Mouse (Mus musculus) hindbrain, embryonic 14.5 days (tissue): ENCODE measurements around the gene Akap8. TPM values are rescaled to one million over a fixed set of nuclear protein-coding genes. Genes with fewer than 3 reads are reported as not detected.

Experiments
- ATAC-seq: fragments of 200-750 bp; cut with Nextera tagmentation; 2 replicates; pipeline ENCODE4 v1.8.0; 2017; ENCODE audit warnings: moderate number of reproducible peaks, mild to moderate bottlenecking, moderate TSS enrichment, moderate library complexity; ENCODE audit not compliant: low FRiP score
- DNase-seq: peaks from one replicate; pipeline ENCODE4 v3.0.0-alpha.2; 2015; ENCODE audit warnings: low spot score
- H3K27ac ChIP-seq: fragments of 300-500 bp; sonication (generic); 2 replicates; pipeline ENCODE4 v1.5.1; 2014; ENCODE audit warnings: mild to moderate bottlenecking, moderate library complexity
- H3K27me3 ChIP-seq: fragments of 300-500 bp; sonication (generic); 2 replicates; pipeline ENCODE4 v1.6.1; 2014; ENCODE audit warnings: mild to moderate bottlenecking, low read length, mixed read lengths; ENCODE audit not compliant: control insufficient read depth, insufficient read depth
- H3K36me3 ChIP-seq: fragments of 300-500 bp; sonication (generic); replicated peaks from 2 replicates; pipeline ENCODE4 v1.6.1; 2014; ENCODE audit not compliant: control insufficient read depth, insufficient read depth
- H3K4me1 ChIP-seq: fragments of 300-500 bp; sonication (generic); replicated peaks from 2 replicates; pipeline ENCODE4 v1.6.1; 2014; ENCODE audit warnings: antibody characterized with exemption, low read length, mixed read lengths; ENCODE audit not compliant: control insufficient read depth, insufficient read depth
- H3K4me2 ChIP-seq: fragments of 300-500 bp; sonication (generic); replicated peaks from 2 replicates; pipeline ENCODE4 v1.6.1; 2014; ENCODE audit warnings: mild to moderate bottlenecking, moderate library complexity
- H3K4me3 ChIP-seq: fragments of 300-500 bp; sonication (generic); replicated peaks from 2 replicates; pipeline ENCODE4 v1.5.1; 2014; ENCODE audit warnings: mild to moderate bottlenecking, low read length
- H3K9ac ChIP-seq: fragments of 300-500 bp; sonication (generic); 2 replicates; pipeline ENCODE4 v1.6.1; 2014
- H3K9me3 ChIP-seq: fragments of 300-500 bp; sonication (generic); 2 replicates; pipeline ENCODE4 v1.6.1; 2016; ENCODE audit warnings: low read length; ENCODE audit not compliant: control insufficient read depth
- WGBS: fragments of 180-500 bp; shearing (Covaris S2); extraction: QIAGEN DNeasy Blood & Tissue Kit; methylation state at CpG from one replicate; pipeline ENCODE4 v1.1.7; 2014; 5-methylcytosine and 5-hydroxymethylcytosine counted together
- polyA plus RNA-seq: library from polyadenylated mRNA; unstranded; fragments of >200 nt; fragmentation: Nextera tagmentation; extraction: Ambion mirVana; gene quantifications from 2 replicates; pipeline ENCODE4 v1.2.1, GENCODE M21; 2014

The Akap8 gene
- polyA plus RNA-seq, 1 experiment from 2014 or later = 46.2 TPM

DNA sequence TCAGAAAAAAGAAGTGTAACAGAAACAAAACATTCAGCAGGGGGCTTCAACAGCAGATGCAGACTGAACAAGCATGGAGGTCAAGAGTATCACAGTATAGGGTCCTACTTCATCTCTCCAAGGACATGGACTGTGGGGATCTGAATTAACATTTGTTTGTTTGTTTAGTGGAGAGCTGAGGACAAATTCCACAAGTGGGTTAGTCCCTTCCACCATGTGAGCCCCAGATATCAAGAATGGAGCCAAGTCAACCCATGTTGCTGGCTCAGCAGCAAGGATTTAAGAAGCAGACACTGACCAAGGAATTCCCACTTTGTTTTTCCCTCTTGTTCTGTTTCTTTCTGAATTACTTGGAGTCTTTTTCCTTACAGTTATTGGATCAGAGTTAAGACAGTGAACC lies 6.5 kb upstream of the Akap8 start:
- Histone ChIP-seq H3K9ac (no peak overlapping the region), H3K36me3 (peaks cover 72% of the 10 kb centered on the region), H3K4me2 (no peak overlapping the region), H3K4me1 (0 out of 2 replicates have a peak, but pooled peaks cover under 1% of the 10 kb centered on the region), H3K27me3 (no peaks in the 10 kb centered on the region), H3K27ac (no peak overlapping the region), H3K9me3 (no peaks in the 10 kb centered on the region), H3K4me3 (no peak overlapping the region)
- no peak for DNase-seq
- no peak for ATAC-seq

- Histone ChIP-seq H3K36me3 (peaks cover 31% of the 10 kb centered on the region), H3K4me1 (peaks cover 20% of the 10 kb centered on the region), H3K9ac (0 out of 2 replicates have a peak overlapping the region, but pooled peaks have one; percentile 81), H3K9me3 (no peaks in the 10 kb centered on the region), H3K4me3 (no peak overlapping the region), H3K4me2 (no peak overlapping the region), H3K27ac (no peak overlapping the region), H3K27me3 (no peaks in the 10 kb centered on the region)
- DNase-seq (no peak), ATAC-seq (no peak)
- WGBS = 94% methylated on average over 1 of the region's 1 CpGs
Observed at GRCm38 (mm10) chr17:32322809-32323208, 1.8 kb upstream of the Akap8 start.

DNA sequence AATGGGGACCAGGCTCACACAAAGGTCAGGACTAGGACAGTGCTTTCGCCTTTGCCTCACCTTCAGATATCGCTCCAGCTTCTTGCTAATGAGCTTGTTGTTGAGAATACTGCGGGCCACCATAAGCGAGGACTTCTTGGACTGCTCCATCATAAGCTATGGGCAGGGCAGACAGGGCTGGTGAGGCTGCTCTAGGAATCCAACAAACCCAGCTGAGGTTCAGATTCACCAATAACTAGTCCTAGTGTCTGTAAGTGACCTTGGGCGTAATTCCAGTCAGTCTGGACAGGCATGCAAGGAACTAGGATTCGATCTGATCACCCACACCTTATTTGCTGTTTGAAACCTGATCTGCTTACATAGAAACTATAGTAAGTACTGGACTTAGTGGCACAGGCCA lies 798 bp upstream of the Akap8 start:
- WGBS = 28% methylated on average over 6 of the region's 6 CpGs
- Histone ChIP-seq H3K36me3 (peaks cover 35% of the 10 kb centered on the region), H3K27ac (peak overlapping the region; percentile 83), H3K4me2 (peak overlapping the region; percentile 83), H3K9me3 (no peaks in the 10 kb centered on the region), H3K4me1 (peaks cover 20% of the 10 kb centered on the region), H3K9ac (peak overlapping the region; percentile 81), H3K4me3 (peak overlapping the region; percentile 70), H3K27me3 (no peaks in the 10 kb centered on the region)
- no peak for ATAC-seq
- no peak for DNase-seq

DNA sequence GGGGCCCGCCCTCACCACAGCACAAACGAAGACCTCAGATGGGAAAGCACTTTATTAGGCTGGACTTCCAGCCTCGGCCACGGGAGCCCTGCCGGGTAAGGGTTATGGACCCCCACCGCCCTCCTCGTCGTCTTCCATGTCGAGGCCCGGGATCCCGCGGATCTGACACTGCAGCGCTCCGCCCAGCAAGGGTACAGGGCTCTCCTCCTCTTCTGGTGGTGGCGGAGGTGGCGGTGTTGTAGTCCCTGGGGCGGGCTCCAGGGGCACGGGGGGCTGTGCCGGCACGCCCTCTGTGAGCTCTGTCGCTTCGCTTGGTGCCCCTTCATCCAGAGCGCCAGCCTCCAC lies 324 bp upstream of the Akap8 start:
- peak overlapping the region; percentile 83 for H3K4me2 ChIP-seq
- peak overlapping the region; percentile 83 for H3K27ac ChIP-seq
- under 1% methylated on average over 23 of the region's 23 CpGs for WGBS
- H3K4me1 ChIP-seq = peaks cover 20% of the 10 kb centered on the region
- peaks cover 40% of the 10 kb centered on the region for H3K36me3 ChIP-seq
- peak; percentile 65 for ATAC-seq
- DNase-seq = no peak
- H3K9ac ChIP-seq = peak overlapping the region; percentile 81
- H3K9me3 ChIP-seq = no peaks in the 10 kb centered on the region
- H3K4me3 ChIP-seq = peak overlapping the region; percentile 70
- H3K27me3 ChIP-seq = no peaks in the 10 kb centered on the region

- peak overlapping the region; percentile 94 for H3K4me2 ChIP-seq
- H3K4me3 ChIP-seq = peak overlapping the region; percentile 70
- H3K27ac ChIP-seq = peak overlapping the region; percentile 96
- peak overlapping the region; percentile 85 for H3K9ac ChIP-seq
- ATAC-seq (no peak), DNase-seq (no peak)
- no peaks in the 10 kb centered on the region for H3K27me3 ChIP-seq
- H3K36me3 ChIP-seq = peaks cover 44% of the 10 kb centered on the region
- H3K9me3 ChIP-seq = no peaks in the 10 kb centered on the region
- peaks cover 20% of the 10 kb centered on the region for H3K4me1 ChIP-seq
- under 1% methylated on average over 7 of the region's 7 CpGs for WGBS
Observed at GRCm38 (mm10) chr17:32319950-32320349, 1.1 kb downstream of the Akap8 start.

DNA sequence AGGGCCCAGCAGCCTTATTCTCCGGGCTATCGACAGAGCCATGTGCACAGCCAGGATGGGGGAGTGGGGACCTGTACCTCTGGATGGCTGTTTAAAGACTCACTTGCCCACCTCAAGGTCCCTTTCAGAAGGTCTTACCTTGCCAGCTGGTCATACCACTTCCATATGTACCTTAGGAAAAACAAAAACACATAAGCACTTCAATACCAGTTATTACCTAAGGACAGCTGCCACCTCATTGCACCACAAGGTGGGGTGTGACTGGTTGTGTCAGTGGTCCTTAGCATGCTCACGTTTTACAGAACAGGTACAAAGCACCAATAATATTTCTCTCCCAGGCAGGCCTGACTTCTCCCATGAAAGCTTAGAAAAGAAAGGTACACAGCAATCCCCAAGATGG lies 3.3 kb downstream of the Akap8 start:
- H3K27ac ChIP-seq = no peak overlapping the region
- WGBS = 93% methylated on average over 3 of the region's 3 CpGs
- no peak for ATAC-seq
- no peaks in the 10 kb centered on the region for H3K27me3 ChIP-seq
- H3K36me3 ChIP-seq = peaks cover 55% of the 10 kb centered on the region
- H3K4me1 ChIP-seq = peaks cover 20% of the 10 kb centered on the region
- no peak overlapping the region for H3K4me3 ChIP-seq
- DNase-seq = no peak
- no peak overlapping the region for H3K9ac ChIP-seq
- no peak overlapping the region for H3K4me2 ChIP-seq
- no peaks in the 10 kb centered on the region for H3K9me3 ChIP-seq

GRCm38 (mm10) chr17:32317032-32317431 lies 4.0 kb downstream of the Akap8 start:
- Histone ChIP-seq H3K4me3 (no peak overlapping the region), H3K4me2 (no peak overlapping the region), H3K27me3 (no peaks in the 10 kb centered on the region), H3K9me3 (no peaks in the 10 kb centered on the region), H3K4me1 (peaks cover 15% of the 10 kb centered on the region), H3K9ac (no peak overlapping the region), H3K27ac (no peak overlapping the region), H3K36me3 (peaks cover 60% of the 10 kb centered on the region)
- DNase-seq (no peak), ATAC-seq (no peak)
- 95% methylated on average over 8 of the region's 8 CpGs for WGBS

DNA sequence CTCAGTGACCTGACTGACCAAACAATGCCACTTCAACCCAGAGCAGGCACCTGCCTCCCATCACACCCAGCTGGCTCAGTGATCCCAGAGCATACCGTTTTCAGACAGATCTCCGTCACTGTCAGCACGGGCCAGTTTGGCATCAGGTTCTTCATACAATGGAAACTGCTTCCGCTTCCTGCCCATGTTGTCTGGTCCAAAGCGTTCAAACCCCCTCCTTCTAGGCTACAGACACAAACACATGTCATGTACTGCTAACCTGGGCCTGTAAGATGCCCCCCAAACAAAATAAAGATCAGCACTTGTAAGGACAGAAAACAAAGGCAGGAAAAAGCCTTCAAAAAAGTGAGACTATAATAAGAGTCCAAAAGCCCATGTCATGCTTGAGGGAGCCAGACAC lies 5.5 kb downstream of the Akap8 start:
- no peak overlapping the region for H3K4me2 ChIP-seq
- H3K9ac ChIP-seq = no peak overlapping the region
- peaks cover 11% of the 10 kb centered on the region; the same call in 1 of the 2 replicates for H3K4me1 ChIP-seq
- peaks cover 75% of the 10 kb centered on the region for H3K36me3 ChIP-seq
- no peak for ATAC-seq
- DNase-seq = no peak
- no peaks in the 10 kb centered on the region for H3K27me3 ChIP-seq
- no peak overlapping the region for H3K27ac ChIP-seq
- no peak overlapping the region for H3K4me3 ChIP-seq
- H3K9me3 ChIP-seq = no peaks in the 10 kb centered on the region
- WGBS = 89% methylated on average over 5 of the region's 5 CpGs

GRCm38 (mm10) chr17:32313892-32314291 lies 7.1 kb downstream of the Akap8 start:
- Histone ChIP-seq H3K4me3 (no peak overlapping the region), H3K9ac (no peak overlapping the region), H3K27ac (no peak overlapping the region), H3K9me3 (no peaks in the 10 kb centered on the region), H3K27me3 (no peaks in the 10 kb centered on the region), H3K4me2 (no peak overlapping the region), H3K36me3 (peaks cover 92% of the 10 kb centered on the region), H3K4me1 (peaks cover under 1% of the 10 kb centered on the region; the same call in 1 of the 2 replicates)
- ATAC-seq = no peak
- no peak for DNase-seq
- 83% methylated on average over 5 of the region's 5 CpGs for WGBS

DNA sequence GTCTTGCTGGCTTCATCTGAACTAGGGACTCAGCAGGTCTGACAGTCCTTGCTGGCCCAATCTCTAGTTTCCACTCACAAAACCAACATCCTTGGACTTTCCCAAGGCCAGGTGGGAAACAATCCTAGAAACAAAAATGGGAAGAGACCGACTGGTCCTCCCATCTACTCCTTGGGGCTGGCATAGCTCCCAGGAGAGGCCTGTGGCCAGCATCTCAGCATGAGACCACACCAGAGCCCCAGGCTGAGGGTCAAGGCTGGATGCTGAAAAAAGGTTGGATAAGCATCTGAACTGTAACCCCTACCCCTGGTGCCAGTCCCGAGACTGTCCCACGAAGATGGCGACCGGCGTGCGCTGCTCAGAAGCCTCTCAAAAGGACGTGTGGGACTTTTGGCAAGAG lies 8.2 kb downstream of the Akap8 start:
- WGBS = 93% methylated on average over 8 of the region's 8 CpGs
- H3K36me3 ChIP-seq = peaks cover 100% of the 10 kb centered on the region
- no peak overlapping the region for H3K4me3 ChIP-seq
- H3K9me3 ChIP-seq = no peaks in the 10 kb centered on the region
- ATAC-seq = no peak
- H3K9ac ChIP-seq = no peak overlapping the region
- H3K27ac ChIP-seq = no peak overlapping the region
- no peak for DNase-seq
- no peaks in the 10 kb centered on the region for H3K27me3 ChIP-seq
- no peaks in the 10 kb centered on the region for H3K4me1 ChIP-seq
- no peak overlapping the region for H3K4me2 ChIP-seq
